Mouse (Mus musculus) liver, postnatal 0 days (tissue): ENCODE measurements around the gene Plekhg1. TPM values are rescaled to one million over a fixed set of nuclear protein-coding genes. Genes with fewer than 3 reads are reported as not detected.

Experiments
- ATAC-seq: fragments of 200-750 bp; cut with Nextera tagmentation; 2 replicates; pipeline ENCODE4 v1.8.0; 2017; ENCODE audit warnings: mild to moderate bottlenecking, moderate library complexity
- DNase-seq: peaks from one replicate; pipeline ENCODE4 v3.0.0-alpha.2; 2016
- H3K27ac ChIP-seq: fragments of 300-500 bp; sonication (generic); 2 replicates; pipeline ENCODE4 v1.5.1; 2014; ENCODE audit warnings: antibody characterized with exemption, moderate library complexity, mild to moderate bottlenecking, low read depth
- H3K27me3 ChIP-seq: fragments of 300-500 bp; sonication (generic); 2 replicates; pipeline ENCODE4 v1.6.1; 2014; ENCODE audit warnings: low read length, control low read depth, mixed read lengths; ENCODE audit not compliant: insufficient read depth
- H3K36me3 ChIP-seq: fragments of 300-500 bp; sonication (generic); replicated peaks from 2 replicates; pipeline ENCODE4 v1.6.1; 2014; ENCODE audit warnings: mild to moderate bottlenecking, control low read depth, low read length, moderate library complexity, mixed read lengths; ENCODE audit not compliant: insufficient read depth
- H3K4me1 ChIP-seq: fragments of 300-500 bp; sonication (generic); 2 replicates; pipeline ENCODE4 v1.6.1; 2014; ENCODE audit warnings: antibody characterized with exemption, mild to moderate bottlenecking, control low read depth; ENCODE audit not compliant: insufficient read depth
- H3K4me2 ChIP-seq: fragments of 300-500 bp; sonication (generic); 2 replicates; pipeline ENCODE4 v1.6.1; 2014; ENCODE audit warnings: low read depth, mild to moderate bottlenecking, low read length, moderate library complexity, mixed read lengths
- H3K4me3 ChIP-seq: fragments of 300-500 bp; sonication (generic); 2 replicates; pipeline ENCODE4 v1.5.1; 2014; ENCODE audit warnings: low read depth, low read length
- H3K9ac ChIP-seq: fragments of 300-500 bp; sonication (generic); replicated peaks from 2 replicates; pipeline ENCODE4 v1.6.1; 2014; ENCODE audit warnings: mild to moderate bottlenecking, moderate library complexity
- H3K9me3 ChIP-seq: fragments of 300-500 bp; sonication (generic); 2 replicates; pipeline ENCODE4 v1.6.1; 2016; ENCODE audit warnings: mild to moderate bottlenecking, control low read depth, low read length, mixed read lengths
- CTCF ChIP-seq: sonication (generic); IDR thresholded peaks from 2 replicates; pipeline ENCODE4 v1.5.1; 2016; ENCODE audit warnings: antibody characterized with exemption, low read depth
- EP300 ChIP-seq: IDR thresholded peaks from 2 replicates; pipeline ENCODE4 v1.6.1; 2016; ENCODE audit warnings: antibody characterized with exemption, low read depth, mild to moderate bottlenecking
- WGBS: fragments of 180-500 bp; shearing (Covaris S2); extraction: QIAGEN DNeasy Blood & Tissue Kit; methylation state at CpG from one replicate; pipeline ENCODE4 v1.1.7; 2014; ENCODE audit not compliant: insufficient replicate concordance; 5-methylcytosine and 5-hydroxymethylcytosine counted together
- polyA plus RNA-seq: library from polyadenylated mRNA; unstranded; fragments of >200 nt; fragmentation: Nextera tagmentation; extraction: Ambion mirVana; gene quantifications from 2 replicates; pipeline ENCODE4 v1.2.1, GENCODE M21; 2015

Plekhg1 gene
- polyA plus RNA-seq, 1 experiment from 2014 or later: 1.7 TPM

DNA sequence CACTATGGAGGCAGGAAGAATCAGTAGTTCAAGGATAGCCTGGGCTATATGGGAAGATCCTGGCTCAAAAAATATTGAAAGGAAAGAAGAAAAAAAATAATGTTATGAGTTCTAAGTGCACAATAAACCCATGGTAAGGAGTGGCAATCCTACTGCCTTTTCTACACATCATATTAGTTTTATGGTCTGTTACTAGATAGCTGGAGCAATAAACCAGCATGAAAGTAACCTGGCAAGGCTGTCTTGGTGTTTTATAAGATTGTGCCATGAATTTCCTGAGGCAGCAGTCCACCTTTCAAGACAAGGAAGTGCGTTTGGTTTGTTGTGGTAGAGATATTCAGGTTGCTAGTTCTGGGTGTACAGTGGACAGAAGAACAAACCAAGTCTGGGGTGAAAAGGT, 9.4 kb downstream of the Plekhg1 start:
- WGBS: 54% methylated on average over 1 of the region's 1 CpGs
- TF ChIP-seq EP300 (no peak), CTCF (no peak)
- no peak for ATAC-seq
- Histone ChIP-seq H3K4me1 (no peaks in the 10 kb centered on the region), H3K27me3 (no peaks in the 10 kb centered on the region), H3K9ac (no peak overlapping the region), H3K36me3 (no peaks in the 10 kb centered on the region), H3K27ac (no peak overlapping the region), H3K4me3 (no peak overlapping the region), H3K9me3 (no peaks in the 10 kb centered on the region), H3K4me2 (no peak overlapping the region)
- no peak for DNase-seq

DNA sequence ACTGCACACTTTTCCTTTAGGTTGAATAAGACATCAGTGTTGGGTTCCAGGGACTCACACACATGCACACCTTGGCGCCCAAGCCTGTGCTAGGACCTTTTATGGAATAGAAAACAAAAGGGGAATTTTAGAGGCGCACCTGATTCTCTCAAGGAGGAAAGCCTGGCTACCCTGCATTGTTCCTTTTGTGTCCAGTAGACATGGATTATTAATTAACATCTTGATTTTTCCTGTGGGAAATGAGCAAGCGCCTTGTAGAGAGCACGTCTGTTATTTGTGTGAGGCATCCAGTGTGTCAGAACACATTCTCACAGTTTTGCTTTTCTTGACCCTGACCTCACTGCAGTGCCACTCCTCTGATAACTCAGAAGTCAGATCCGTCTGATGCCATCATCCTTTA, 21.8 kb downstream of the Plekhg1 start:
- TF ChIP-seq EP300 (no peak), CTCF (no peak)
- no peak overlapping the region for H3K9ac ChIP-seq
- WGBS: 64% methylated on average over 5 of the region's 5 CpGs
- no peak overlapping the region for H3K4me2 ChIP-seq
- no peaks in the 10 kb centered on the region for H3K4me1 ChIP-seq
- no peaks in the 10 kb centered on the region for H3K9me3 ChIP-seq
- DNase-seq (no peak), ATAC-seq (no peak)
- H3K27ac ChIP-seq: no peak overlapping the region
- H3K27me3 ChIP-seq: no peaks in the 10 kb centered on the region
- no peak overlapping the region for H3K4me3 ChIP-seq
- H3K36me3 ChIP-seq: no peaks in the 10 kb centered on the region

DNA sequence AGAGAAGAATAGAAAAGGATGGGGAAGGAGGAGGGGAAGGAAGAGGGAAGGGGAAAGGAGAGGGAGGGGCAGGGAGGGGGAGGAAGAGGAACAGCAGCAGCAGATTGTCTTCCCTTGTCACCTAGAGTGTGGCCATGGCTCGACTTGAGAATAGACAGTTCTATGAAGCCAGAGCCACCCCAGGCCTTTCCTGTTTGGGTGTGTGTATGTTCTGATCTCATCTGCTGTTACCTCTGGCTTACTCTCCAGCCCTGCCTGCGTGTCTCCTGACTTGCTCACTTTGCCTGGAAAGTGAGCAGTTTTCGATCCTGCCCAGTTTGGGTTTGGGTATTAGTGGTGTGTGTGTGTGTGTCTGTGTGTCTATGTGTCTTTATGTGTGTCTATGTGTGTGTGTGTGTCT, 23.0 kb downstream of the Plekhg1 start:
- 46% methylated on average over 3 of the region's 3 CpGs for WGBS
- no peak overlapping the region for H3K9ac ChIP-seq
- H3K27me3 ChIP-seq: no peaks in the 10 kb centered on the region
- no peak for TF ChIP-seq CTCF
- TF ChIP-seq EP300: no peak
- no peaks in the 10 kb centered on the region for H3K9me3 ChIP-seq
- no peak overlapping the region for H3K27ac ChIP-seq
- no peak for DNase-seq
- ATAC-seq: no peak
- H3K4me3 ChIP-seq: no peak overlapping the region
- H3K4me1 ChIP-seq: no peaks in the 10 kb centered on the region
- H3K36me3 ChIP-seq: no peaks in the 10 kb centered on the region
- no peak overlapping the region for H3K4me2 ChIP-seq

GRCm38 (mm10) chr10:3769131-3769530, 29.0 kb downstream of the Plekhg1 start:
- no peak overlapping the region for H3K4me3 ChIP-seq
- H3K36me3 ChIP-seq: no peaks in the 10 kb centered on the region
- no peak for TF ChIP-seq CTCF
- no peak for TF ChIP-seq EP300
- DNase-seq (no peak), ATAC-seq (no peak)
- no peak overlapping the region for H3K27ac ChIP-seq
- no peaks in the 10 kb centered on the region for H3K9me3 ChIP-seq
- no peak overlapping the region for H3K9ac ChIP-seq
- H3K4me2 ChIP-seq: no peak overlapping the region
- H3K27me3 ChIP-seq: no peaks in the 10 kb centered on the region
- H3K4me1 ChIP-seq: no peaks in the 10 kb centered on the region
- 85% methylated on average over 5 of the region's 5 CpGs for WGBS

DNA sequence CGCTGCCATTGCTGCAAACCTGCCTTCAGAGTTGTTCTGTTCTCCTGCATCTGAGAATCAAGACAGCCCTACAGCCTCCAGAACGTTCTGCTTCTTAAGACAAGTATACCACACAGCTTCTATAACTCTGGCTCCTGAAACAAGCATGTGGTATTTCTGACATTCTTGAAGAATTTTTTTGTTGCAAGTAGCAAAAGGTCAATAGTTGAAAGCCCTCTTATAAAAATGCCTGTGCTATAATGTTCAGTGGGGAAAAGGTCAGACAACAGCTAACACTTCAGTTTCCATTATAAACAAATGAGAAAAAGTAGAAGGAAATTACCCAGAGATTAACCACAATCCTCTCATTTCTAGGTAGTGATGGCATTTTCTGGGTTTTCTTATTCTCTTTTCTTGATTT, 34.2 kb downstream of the Plekhg1 start:
- no peak for ATAC-seq

DNA sequence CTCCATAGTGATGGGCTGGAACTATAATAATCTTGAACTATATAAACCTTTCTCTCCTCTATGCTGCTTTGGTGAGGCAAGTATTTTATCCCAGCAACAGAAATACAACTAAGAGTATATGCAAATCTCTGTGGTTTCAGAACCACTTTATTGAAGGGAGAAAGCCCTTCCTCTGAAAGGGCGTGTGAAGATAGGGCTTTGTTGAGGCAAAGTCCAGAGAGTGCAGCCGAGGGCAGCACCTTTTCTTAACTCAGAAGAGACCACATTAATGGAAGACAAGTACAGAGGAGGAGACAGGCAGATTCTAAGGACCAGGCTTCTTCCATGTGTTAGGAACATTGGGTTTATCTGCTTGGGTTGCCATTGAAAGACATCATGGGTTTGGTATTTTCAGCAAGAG, 36.6 kb downstream of the Plekhg1 start:
- Histone ChIP-seq H3K4me3 (no peak overlapping the region), H3K36me3 (no peaks in the 10 kb centered on the region), H3K27me3 (no peaks in the 10 kb centered on the region), H3K4me2 (no peak overlapping the region), H3K4me1 (no peaks in the 10 kb centered on the region), H3K9me3 (no peaks in the 10 kb centered on the region), H3K9ac (no peak overlapping the region), H3K27ac (no peak overlapping the region)
- 73% methylated on average over 2 of the region's 2 CpGs for WGBS
- ATAC-seq: no peak
- TF ChIP-seq EP300: no peak
- no peak for DNase-seq

More for the DNA sequence above, 34.2 kb downstream of the Plekhg1 start:
- no peaks in the 10 kb centered on the region for H3K4me1 ChIP-seq
- no peaks in the 10 kb centered on the region for H3K27me3 ChIP-seq
- no peaks in the 10 kb centered on the region for H3K36me3 ChIP-seq
- H3K4me2 ChIP-seq: no peak overlapping the region
- no peaks in the 10 kb centered on the region for H3K9me3 ChIP-seq
- 60% methylated on average over 2 of the region's 2 CpGs for WGBS
- H3K27ac ChIP-seq: no peak overlapping the region
- H3K9ac ChIP-seq: no peak overlapping the region
- DNase-seq: no peak
- no peak overlapping the region for H3K4me3 ChIP-seq
- no peak for TF ChIP-seq EP300
- TF ChIP-seq CTCF: no peak

DNA sequence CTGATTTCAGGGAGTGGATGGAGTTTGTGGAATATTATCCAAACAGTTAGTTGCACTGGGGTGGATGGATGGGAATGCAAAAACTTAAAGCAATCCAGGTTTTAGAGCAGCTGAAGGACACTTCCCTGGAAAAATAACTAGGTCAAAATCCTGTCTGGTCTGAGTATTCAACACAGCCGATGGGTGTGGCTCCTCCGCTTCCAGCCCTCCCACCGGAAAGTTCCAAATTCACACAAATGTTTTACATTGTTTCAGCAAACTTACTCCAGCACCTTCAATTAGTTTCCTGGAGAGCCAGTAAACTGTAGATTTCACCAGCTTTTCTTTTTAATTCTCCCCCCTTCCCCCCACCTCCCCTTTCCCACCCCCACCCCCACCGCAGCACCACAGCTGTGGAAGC, 45.2 kb downstream of the Plekhg1 start:
- ATAC-seq (no peak), DNase-seq (no peak)
- Histone ChIP-seq H3K4me3 (no peak overlapping the region), H3K4me1 (no peaks in the 10 kb centered on the region), H3K27me3 (no peaks in the 10 kb centered on the region), H3K9ac (no peak overlapping the region), H3K9me3 (no peaks in the 10 kb centered on the region), H3K27ac (no peak overlapping the region), H3K36me3 (no peaks in the 10 kb centered on the region), H3K4me2 (no peak overlapping the region)
- WGBS: 91% methylated on average over 4 of the region's 4 CpGs
- TF ChIP-seq CTCF (no peak), EP300 (no peak)
